Mouse (Mus musculus) v-Abl transformed pro-B cells (cell line): ENCODE measurements around the gene Plekho1.

Experiments
- in situ Hi-C, 2 experiments: fragments of 400-800 bp; cut with MboI; formaldehyde crosslinking; loops; one replicate each; pipeline ENCODE4 v1.15.1; 2025; ENCODE audit not compliant: unreplicated experiment in 2 of 2

Gene Plekho1

GRCm38 (mm10) chr3:96015681-96016080 lies 19.9 kb upstream of the Plekho1 start:
- in situ Hi-C loops = no loop called here

- in situ Hi-C loops = no loop called here
These were observed 17.0 kb upstream of the Plekho1 start for GRCm38 (mm10) chr3:96012805-96013204.

DNA sequence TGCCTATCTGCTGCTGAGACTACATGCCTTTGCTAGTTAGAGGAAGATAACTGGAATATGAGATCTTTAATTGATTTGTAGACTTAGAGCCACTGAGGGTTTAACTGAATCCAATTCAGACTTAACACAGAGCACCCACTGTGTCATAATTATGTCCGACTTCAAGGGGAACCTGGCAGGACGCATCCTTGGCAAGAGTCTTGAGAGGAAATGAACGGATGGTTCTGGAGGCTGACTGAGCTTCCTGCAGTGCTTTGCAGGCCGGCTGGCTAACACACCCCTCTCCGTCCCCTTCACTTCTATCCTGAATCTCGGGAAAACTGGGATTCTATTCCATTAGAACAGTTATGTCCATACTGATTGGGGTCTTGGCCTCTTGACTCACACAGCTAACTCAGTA lies 12.7 kb upstream of the Plekho1 start:
- in situ Hi-C loops = no loop called here

GRCm38 (mm10) chr3:96001560-96001959 lies 5.8 kb upstream of the Plekho1 start:
- in situ Hi-C loops = loop anchor here in 1 of 2 experiments (5.0 kb wide), 2 partner anchors 34 to 41 kb away; no protein-coding TSS in a partner anchor

GRCm38 (mm10) chr3:96000921-96001501 lies 5.2 kb upstream of the Plekho1 start:
- in situ Hi-C loops = loop anchor here in 1 of 2 experiments (5.0 kb wide), 2 partner anchors 34 to 41 kb away; no protein-coding TSS in a partner anchor

DNA sequence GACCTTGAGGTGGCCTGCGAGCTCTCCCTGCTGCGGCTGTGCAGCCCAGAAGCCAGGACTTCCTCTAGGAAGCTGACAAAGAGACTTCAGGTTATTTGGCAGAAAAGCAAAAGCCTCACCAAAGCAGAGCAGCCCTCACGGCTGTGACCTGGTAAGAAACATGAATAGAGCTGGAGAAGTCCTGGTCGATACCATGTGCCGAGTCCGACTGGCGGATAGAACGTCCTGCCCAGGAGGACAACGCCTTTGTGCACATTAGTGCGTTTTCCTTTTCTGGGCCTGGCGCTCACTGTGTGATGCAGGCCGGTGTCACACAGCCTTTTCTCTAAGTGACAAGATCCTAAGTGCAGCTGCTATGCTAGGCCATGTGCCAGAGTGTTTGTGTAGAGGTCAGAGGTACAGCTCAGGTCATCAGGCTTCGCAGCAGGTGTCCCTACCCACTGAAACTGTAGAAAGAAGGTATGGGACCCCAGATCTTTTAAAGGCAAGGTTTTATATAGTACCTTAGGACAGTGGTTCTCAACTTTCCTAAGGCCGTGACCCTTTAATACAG lies 4.4 kb upstream of the Plekho1 start:
- in situ Hi-C loops = loop anchor here in 1 of 2 experiments (5.0 kb wide), 2 partner anchors 33 to 42 kb away; no protein-coding TSS in a partner anchor

DNA sequence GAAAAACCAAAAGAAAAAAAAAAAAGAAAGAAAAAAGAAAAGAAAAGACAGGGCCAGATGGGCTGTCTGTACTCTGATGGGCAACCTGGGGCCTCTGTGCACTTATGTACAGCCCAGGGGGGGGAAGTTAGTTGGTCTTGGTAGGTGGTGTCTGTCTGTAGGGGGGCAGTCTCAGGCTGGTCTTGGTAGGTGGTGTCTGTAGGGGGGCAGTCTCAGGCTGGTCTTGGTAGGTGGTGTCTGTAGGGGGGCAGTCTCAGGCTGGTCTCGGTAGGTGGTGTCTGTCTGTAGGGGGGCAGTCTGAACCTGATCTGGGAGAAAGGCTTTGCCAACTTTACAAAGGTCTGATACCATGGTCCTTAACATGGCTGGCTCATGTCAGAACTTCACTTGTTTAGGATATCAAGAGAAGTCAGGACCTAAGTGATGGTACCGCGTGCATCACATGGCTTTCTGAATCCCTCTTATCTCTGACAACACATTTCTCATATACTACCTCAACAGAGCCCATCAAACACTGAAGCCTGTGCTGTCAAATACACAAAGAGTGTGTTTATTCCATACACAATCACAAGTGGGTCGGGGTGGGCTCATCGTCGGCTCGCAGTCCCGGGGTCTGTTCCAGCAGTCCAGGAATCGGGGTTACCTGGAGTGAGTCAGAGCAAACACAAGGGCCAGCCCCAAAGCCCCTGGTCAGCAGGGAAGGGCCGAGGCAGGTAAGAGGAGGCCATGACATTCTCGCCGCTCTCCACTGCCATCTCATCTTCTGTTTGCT lies 3.7 kb upstream of the Plekho1 start:
- in situ Hi-C loops = loop anchor here in 1 of 2 experiments (5.0 kb wide), 2 partner anchors 32 to 43 kb away; no protein-coding TSS in a partner anchor

- in situ Hi-C loops = no loop called here
These were observed 1.5 kb upstream of the Plekho1 start for GRCm38 (mm10) chr3:95997203-95997721.

- in situ Hi-C loops = no loop called here
These were observed 761 bp upstream of the Plekho1 start for GRCm38 (mm10) chr3:95996451-95997073.

DNA sequence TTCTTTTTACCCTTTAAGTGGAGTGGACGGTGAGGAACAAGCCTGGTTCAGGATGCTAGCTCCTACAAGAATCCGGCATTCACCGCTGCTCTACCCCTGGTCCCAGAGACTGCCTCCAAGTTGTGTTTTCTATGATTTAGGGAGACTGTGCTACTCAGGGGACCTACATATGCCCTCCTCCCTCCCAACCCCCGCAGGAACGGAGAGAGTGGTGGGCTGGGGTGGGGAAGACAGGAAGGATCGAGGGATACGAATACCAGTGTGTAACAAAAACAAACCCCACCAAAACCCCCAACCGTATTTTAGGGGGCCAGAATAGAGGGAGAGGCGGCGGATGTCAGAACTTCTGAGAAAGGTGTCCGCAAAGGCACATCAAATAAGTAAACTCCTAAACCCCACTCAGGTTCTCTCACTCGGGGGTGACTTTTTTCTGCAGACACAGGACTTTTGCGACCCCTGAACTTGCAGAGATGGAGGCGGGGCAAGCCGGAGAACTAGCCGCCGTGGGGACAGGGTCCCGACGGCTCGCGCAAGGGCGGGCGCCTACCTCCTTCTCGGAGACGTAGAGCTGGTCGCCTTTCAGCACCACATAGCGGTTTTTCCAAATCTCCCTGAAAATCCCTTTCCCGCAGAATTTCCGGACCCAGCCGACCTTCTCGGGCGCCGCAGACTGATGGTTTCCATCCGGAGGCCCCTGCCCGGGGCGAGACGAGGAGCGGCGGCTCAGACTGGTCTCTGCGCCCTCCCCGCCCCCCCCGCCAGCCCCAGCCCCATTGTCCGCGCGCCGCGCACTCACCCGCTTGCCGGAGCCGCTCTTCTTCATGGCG lies 613 bp downstream of the Plekho1 start:
- in situ Hi-C loops = no loop called here

GRCm38 (mm10) chr3:95994381-95994846 lies 1.4 kb downstream of the Plekho1 start:
- in situ Hi-C loops = no loop called here

DNA sequence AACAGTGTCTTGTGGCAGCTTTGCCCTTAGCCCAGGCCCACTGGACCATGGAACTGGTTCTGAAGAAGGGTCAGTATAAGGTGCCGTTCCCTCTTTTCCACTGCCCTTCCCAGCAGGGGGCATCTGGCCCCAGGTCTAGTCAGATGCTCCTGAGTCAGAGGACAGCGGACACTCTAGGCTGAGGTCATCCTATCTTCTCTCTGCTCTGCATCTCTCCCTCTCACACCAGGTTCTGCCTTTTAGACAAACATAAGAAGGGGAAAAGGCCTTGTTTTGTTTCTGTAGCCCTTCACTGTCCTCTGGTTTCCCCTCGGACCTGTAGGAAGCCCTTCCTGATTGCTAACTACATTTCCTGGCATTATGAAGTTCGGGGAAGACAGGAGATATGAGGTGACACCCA lies 1.9 kb downstream of the Plekho1 start:
- in situ Hi-C loops = no loop called here

- in situ Hi-C loops = no loop called here
These were observed 2.7 kb downstream of the Plekho1 start for GRCm38 (mm10) chr3:95992990-95993603.

DNA sequence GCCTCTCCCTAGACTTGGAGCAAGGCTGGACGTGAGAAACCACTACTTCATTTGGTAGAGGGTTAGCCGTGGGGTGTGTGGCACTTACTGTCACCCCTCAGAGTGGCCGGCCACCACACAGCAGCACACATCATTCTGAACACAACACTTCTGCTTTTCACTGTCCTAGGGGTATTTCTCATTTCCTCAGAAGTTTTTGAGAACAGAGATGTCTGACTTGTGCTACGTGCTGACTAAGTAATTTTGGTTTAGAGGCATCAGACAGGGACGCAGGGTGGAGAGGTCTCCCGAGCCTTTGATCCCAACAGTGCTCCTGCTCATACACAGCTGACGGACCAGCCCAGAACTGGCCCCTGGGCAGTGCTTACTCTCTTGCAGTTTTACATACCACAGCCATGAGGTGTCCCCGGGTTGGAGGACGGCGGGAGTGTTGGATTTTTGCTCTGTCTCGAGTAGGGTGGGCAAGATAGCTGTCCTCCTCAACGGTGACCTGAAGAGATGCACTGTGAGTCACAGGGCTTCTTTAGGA lies 5.3 kb downstream of the Plekho1 start:
- in situ Hi-C loops = no loop called here

DNA sequence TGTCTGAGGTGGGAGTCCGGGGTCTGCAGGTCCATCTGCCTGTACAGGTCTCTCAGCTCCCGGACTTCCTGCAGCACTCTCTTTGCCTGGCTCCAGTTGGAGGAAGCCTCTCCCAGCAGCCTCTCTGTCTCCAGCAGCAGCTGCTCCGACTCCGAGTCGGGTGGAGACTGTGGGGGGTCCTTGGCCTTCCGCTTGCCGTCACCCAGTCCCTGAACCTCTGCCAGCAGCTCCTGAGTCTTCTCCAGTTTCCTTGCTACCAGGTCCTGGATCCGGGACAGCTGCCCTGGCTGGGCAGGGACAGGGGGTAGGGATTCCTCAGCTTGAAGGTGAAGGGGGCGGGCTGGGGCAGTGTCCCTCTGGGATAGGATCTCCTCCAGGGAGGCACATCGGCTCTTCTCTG lies 6.8 kb downstream of the Plekho1 start:
- in situ Hi-C loops = no loop called here

GRCm38 (mm10) chr3:95988138-95988537 lies 7.7 kb downstream of the Plekho1 start:
- in situ Hi-C loops = no loop called here

DNA sequence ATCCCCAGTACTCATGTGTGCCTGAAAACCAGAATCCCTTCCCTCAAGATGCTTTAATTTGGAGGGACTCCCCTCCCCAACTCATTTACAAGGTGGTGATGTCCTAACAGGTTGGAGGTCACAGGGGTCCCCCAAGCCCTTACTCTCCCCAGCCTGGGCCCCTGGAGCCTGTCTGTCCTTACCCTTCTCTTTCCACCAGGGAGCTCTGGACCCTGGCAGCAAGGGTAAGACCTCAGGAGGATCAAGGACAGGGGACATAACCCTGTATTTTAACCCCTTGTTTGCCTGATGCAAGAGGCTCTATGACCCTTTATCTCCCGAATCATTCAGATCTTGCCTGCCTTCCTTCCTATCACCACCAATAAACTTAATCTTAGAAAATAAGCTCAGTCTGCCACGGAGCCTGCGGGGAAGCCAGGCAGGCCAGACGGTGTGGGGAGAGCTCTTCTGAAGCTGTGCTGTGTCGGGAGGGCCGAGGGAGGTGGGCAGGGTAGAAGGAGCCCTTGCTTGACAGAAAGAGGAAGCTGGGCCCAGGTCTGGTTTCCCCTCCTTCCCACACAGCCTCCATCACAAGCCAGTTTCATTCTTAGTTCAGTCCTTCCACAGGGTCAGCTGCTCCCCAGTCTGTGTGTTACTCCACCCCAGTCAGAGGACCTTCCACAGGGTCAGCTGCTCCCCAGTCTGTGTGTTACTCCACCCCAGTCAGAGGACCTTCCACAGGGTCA lies 8.3 kb downstream of the Plekho1 start:
- in situ Hi-C loops = no loop called here

- in situ Hi-C loops = no loop called here
These were observed 8.8 kb downstream of the Plekho1 start for GRCm38 (mm10) chr3:95986984-95987383.
